Mouse (Mus musculus): ENCODE measurements at regions not wholly inside any gene's neighbourhood (a gene's known extent, or its start where the extent isn't known, plus 50 kb on each side); places are given as distances from the start of the nearest gene placed in this dataset.

DNA sequence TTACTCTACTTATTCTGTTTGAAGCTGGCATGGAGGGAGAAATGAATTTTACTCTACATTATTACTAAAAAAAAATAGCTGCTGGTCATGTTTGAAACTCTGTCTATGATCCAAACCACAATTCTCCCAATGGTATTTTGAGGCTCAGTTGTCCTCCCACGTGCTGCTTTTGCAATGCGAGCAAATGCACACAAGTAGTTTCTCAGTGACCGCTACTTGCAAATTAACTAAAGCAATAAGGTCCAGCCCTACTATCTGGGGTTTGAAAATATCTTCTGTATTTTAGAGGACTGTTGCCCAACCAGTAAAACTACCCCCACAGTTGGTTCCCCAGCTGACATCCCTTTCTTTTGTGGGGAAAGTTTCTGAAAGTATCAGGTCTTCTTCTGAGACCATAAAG, 276.0 kb downstream of the Cetn3 start:
- TF ChIP-seq CTCF (IDR thresholded peaks at IDR 0.05; ENCODE audit: extremely low read depth, insufficient read depth, insufficient read length, insufficient replicate concordance) (no peak), POLR2A (IDR thresholded peaks at IDR 0.05; ENCODE audit: low read depth, low read length) (no peak)
